Mouse (Mus musculus): ENCODE results near the gene Apc2. TPM values are rescaled to one million over a fixed set of nuclear protein-coding genes. Genes with fewer than 3 reads are reported as not detected.
"Not testable (repeated sequence)": the region's sequence is repeated elsewhere in the genome, so short reads cannot be mapped to it uniquely, and the experiment has no call there.

Gene Apc2
- total and polyA plus RNA-seq, 2 experiments: 0.09 to 0.20 TPM

GRCm38 (mm10) chr10:80345122-80345521 is 49.3 kb downstream of the Apc2 start:
- Histone ChIP-seq H3K4me3 (ENCODE audit: insufficient read depth, low read depth, low read length) (no peak overlapping the region), H3K36me3 (ENCODE audit: control insufficient read depth, insufficient read depth, low read length) (no peaks in the 10 kb centered on the region), H3K4me1 (ENCODE audit: control insufficient read depth, insufficient read depth, low read length) (peaks cover 16% of the 10 kb centered on the region), H3K9ac (ENCODE audit: low read depth, low read length) (no peak overlapping the region), H3K79me2 (ENCODE audit: control insufficient read depth, insufficient read depth, low read length) (no peaks in the 10 kb centered on the region), H3K27ac (replicated peaks; ENCODE audit: insufficient read depth, low read depth, low read length) (no peak overlapping the region), H3K27me3 (ENCODE audit: control insufficient read depth, insufficient read depth, low read length) (no peaks in the 10 kb centered on the region; the same call in 1 of the 2 replicates)
- TF ChIP-seq CTCF (IDR thresholded peaks at IDR 0.05; ENCODE audit: low read depth, low read length): no peak
- no peak for TF ChIP-seq POLR2A (IDR thresholded peaks at IDR 0.05; ENCODE audit: extremely low read depth, insufficient read depth, low read length)
- WGBS: 23% methylated on average over 16 of the region's 16 CpGs
- no peak for DNase-seq (ENCODE audit: extremely low read depth, low read depth, low spot score)

GRCm38 (mm10) chr10:80345929-80346328 is 50.2 kb downstream of the Apc2 start:
- H3K4me3 ChIP-seq (ENCODE audit: insufficient read depth, low read depth, low read length); DNase-seq (ENCODE audit: extremely low read depth, low read depth, low spot score); H3K27ac ChIP-seq (replicated peaks; ENCODE audit: insufficient read depth, low read depth, low read length); H3K27me3 ChIP-seq (ENCODE audit: control insufficient read depth, insufficient read depth, low read length); H3K79me2 ChIP-seq (ENCODE audit: control insufficient read depth, insufficient read depth, low read length); H3K36me3 ChIP-seq (ENCODE audit: control insufficient read depth, insufficient read depth, low read length); H3K9ac ChIP-seq (ENCODE audit: low read depth, low read length): not testable (repeated sequence)
- peaks cover 20% of the 10 kb centered on the region for H3K4me1 ChIP-seq (ENCODE audit: control insufficient read depth, insufficient read depth, low read length)
- 86% methylated on average over 6 of the region's 6 CpGs for WGBS

GRCm38 (mm10) chr10:80347514-80347967 is 51.8 kb downstream of the Apc2 start:
- TF ChIP-seq POLR2A (IDR thresholded peaks at IDR 0.05; ENCODE audit: extremely low read depth, insufficient read depth, low read length) (no peak), CTCF (IDR thresholded peaks at IDR 0.05; ENCODE audit: low read depth, low read length) (no peak)
- peaks cover 21% of the 10 kb centered on the region for H3K4me1 ChIP-seq (ENCODE audit: control insufficient read depth, insufficient read depth, low read length)
- H3K4me3 ChIP-seq (ENCODE audit: insufficient read depth, low read depth, low read length): 0 out of 2 replicates have a peak overlapping the region, but pooled peaks have one; percentile 54
- WGBS: 10% methylated on average over 17 of the region's 17 CpGs
- H3K27me3 ChIP-seq (ENCODE audit: control insufficient read depth, insufficient read depth, low read length): no peaks in the 10 kb centered on the region; the same call in 1 of the 2 replicates
- no peak overlapping the region for H3K9ac ChIP-seq (ENCODE audit: low read depth, low read length)
- no peaks in the 10 kb centered on the region for H3K36me3 ChIP-seq (ENCODE audit: control insufficient read depth, insufficient read depth, low read length)
- no peak overlapping the region for H3K27ac ChIP-seq (replicated peaks; ENCODE audit: insufficient read depth, low read depth, low read length)
- no peak for DNase-seq (ENCODE audit: extremely low read depth, low read depth, low spot score)
- no peaks in the 10 kb centered on the region for H3K79me2 ChIP-seq (ENCODE audit: control insufficient read depth, insufficient read depth, low read length)

- WGBS: under 1% methylated on average over 42 of the region's 42 CpGs
- H3K27ac ChIP-seq (replicated peaks; ENCODE audit: insufficient read depth, low read depth, low read length): no peak within 1 kb of the TSS
- H3K27me3 ChIP-seq (ENCODE audit: control insufficient read depth, insufficient read depth, low read length): no peaks in the 10 kb centered on the region
- no peaks in the 10 kb centered on the region for H3K36me3 ChIP-seq (ENCODE audit: control insufficient read depth, insufficient read depth, low read length)
- H3K4me3 ChIP-seq (ENCODE audit: insufficient read depth, low read depth, low read length): peak within 1 kb of the TSS; percentile 54
- TF ChIP-seq CTCF (IDR thresholded peaks at IDR 0.05; ENCODE audit: low read depth, low read length) (peak; percentile 83), POLR2A (IDR thresholded peaks at IDR 0.05; ENCODE audit: extremely low read depth, insufficient read depth, low read length) (no peak)
- peaks cover 19% of the 10 kb centered on the region for H3K4me1 ChIP-seq (ENCODE audit: control insufficient read depth, insufficient read depth, low read length)
- H3K9ac ChIP-seq (ENCODE audit: low read depth, low read length): peak within 1 kb of the TSS; percentile 66
- no peak for DNase-seq (ENCODE audit: extremely low read depth, low read depth, low spot score)
- H3K79me2 ChIP-seq (ENCODE audit: control insufficient read depth, insufficient read depth, low read length): no peaks in the 10 kb centered on the region
Observed at GRCm38 (mm10) chr10:80348244-80348781, 52.5 kb downstream of the Apc2 start, which contains the start of gene Adamtsl5. Adamtsl5 (minus strand) TSS chr10:80348412.

GRCm38 (mm10) chr10:80348981-80349380 is 53.2 kb downstream of the Apc2 start:
- no peak for DNase-seq (ENCODE audit: extremely low read depth, low read depth, low spot score)
- peaks cover 19% of the 10 kb centered on the region for H3K4me1 ChIP-seq (ENCODE audit: control insufficient read depth, insufficient read depth, low read length)
- 26% methylated on average over 26 of the region's 26 CpGs for WGBS
- TF ChIP-seq POLR2A (IDR thresholded peaks at IDR 0.05; ENCODE audit: extremely low read depth, insufficient read depth, low read length) (no peak), CTCF (IDR thresholded peaks at IDR 0.05; ENCODE audit: low read depth, low read length) (no peak)
- no peaks in the 10 kb centered on the region for H3K36me3 ChIP-seq (ENCODE audit: control insufficient read depth, insufficient read depth, low read length)
- no peak overlapping the region for H3K9ac ChIP-seq (ENCODE audit: low read depth, low read length)
- no peaks in the 10 kb centered on the region for H3K79me2 ChIP-seq (ENCODE audit: control insufficient read depth, insufficient read depth, low read length)
- no peak overlapping the region for H3K27ac ChIP-seq (replicated peaks; ENCODE audit: insufficient read depth, low read depth, low read length)
- no peaks in the 10 kb centered on the region for H3K27me3 ChIP-seq (ENCODE audit: control insufficient read depth, insufficient read depth, low read length)
- H3K4me3 ChIP-seq (ENCODE audit: insufficient read depth, low read depth, low read length): no peak overlapping the region

- Histone ChIP-seq H3K27ac (replicated peaks; ENCODE audit: insufficient read depth, low read depth, low read length) (no peak overlapping the region), H3K36me3 (ENCODE audit: control insufficient read depth, insufficient read depth, low read length) (no peaks in the 10 kb centered on the region), H3K9ac (ENCODE audit: low read depth, low read length) (no peak overlapping the region), H3K27me3 (ENCODE audit: control insufficient read depth, insufficient read depth, low read length) (no peaks in the 10 kb centered on the region), H3K4me1 (ENCODE audit: control insufficient read depth, insufficient read depth, low read length) (peaks cover 16% of the 10 kb centered on the region), H3K4me3 (ENCODE audit: insufficient read depth, low read depth, low read length) (no peak overlapping the region), H3K79me2 (ENCODE audit: control insufficient read depth, insufficient read depth, low read length) (no peaks in the 10 kb centered on the region)
- no peak for TF ChIP-seq POLR2A (IDR thresholded peaks at IDR 0.05; ENCODE audit: extremely low read depth, insufficient read depth, low read length)
- peak; percentile 99 for TF ChIP-seq CTCF (IDR thresholded peaks at IDR 0.05; ENCODE audit: low read depth, low read length)
- DNase-seq (ENCODE audit: extremely low read depth, low read depth, low spot score): peak; percentile 59
- WGBS: 7% methylated on average over 7 of the region's 7 CpGs
Observed at GRCm38 (mm10) chr10:80350292-80350691, 54.5 kb downstream of the Apc2 start.
